Mouse (Mus musculus): ENCODE measurements around the gene Efna2. TPM values are rescaled to one million over a fixed set of nuclear protein-coding genes. Genes with fewer than 3 reads are reported as not detected.

Gene Efna2
- total RNA-seq, 2 experiments from 2014 or later = 8.9 to 9.0 TPM

DNA sequence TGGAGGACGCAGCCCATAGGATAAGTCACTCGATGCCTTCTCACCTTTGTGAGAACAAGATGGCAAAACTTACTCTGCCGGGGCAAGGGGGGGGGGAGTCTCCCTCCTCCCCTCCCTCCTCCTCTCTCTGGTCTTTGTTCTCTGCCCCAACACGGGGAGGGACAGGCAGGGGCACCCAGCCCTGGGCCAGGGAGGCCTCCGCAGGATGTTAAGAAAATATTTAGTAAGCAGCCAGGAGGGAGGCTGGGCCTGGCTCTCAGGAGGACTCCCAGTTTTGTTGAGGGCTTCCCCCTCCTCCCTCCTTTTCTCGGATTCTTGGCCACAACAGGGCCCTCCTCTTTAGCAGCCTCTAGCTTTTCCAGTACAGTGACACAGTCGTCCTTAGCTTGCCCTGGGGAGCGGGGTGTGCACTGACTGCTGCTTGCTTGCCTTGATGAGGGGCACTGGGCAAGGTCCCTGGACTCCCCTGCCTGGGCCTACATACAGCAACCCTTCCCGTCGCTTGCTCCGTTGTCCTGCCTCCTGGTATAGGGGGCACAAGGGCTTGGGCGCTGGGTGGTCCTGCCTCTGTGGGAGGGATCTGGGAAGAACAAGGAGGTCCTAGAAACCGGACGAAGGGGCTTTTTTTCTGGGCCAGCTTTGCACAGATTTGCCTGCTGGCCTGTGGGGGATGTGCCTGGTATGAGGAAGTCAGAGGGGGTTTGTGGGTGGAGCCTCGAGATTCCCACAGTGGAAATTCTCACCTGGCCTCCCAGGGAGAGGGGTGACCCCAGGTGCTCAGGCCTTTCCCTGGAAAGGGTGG is 27.0 kb upstream of the Efna2 start:
- DNase-seq (ENCODE audit: low spot score in 2 of 2) = peak; percentile 33 to 45
- intact Hi-C loops (cut with DNase I) = no loop called here

- intact Hi-C loops (cut with DNase I) = no loop called here
- peak; percentile 18 to 20 for DNase-seq (ENCODE audit: low spot score in 2 of 2)
Observed at GRCm38 (mm10) chr10:80152873-80153260, 26.4 kb upstream of the Efna2 start.

GRCm38 (mm10) chr10:80153713-80154112 is 25.6 kb upstream of the Efna2 start:
- DNase-seq (ENCODE audit: low spot score in 2 of 2) = no peak
- intact Hi-C loops (cut with DNase I) = no loop called here

GRCm38 (mm10) chr10:80154384-80154783 is 24.9 kb upstream of the Efna2 start:
- DNase-seq (ENCODE audit: low spot score in 2 of 2) = no peak
- intact Hi-C loops (cut with DNase I) = no loop called here

DNA sequence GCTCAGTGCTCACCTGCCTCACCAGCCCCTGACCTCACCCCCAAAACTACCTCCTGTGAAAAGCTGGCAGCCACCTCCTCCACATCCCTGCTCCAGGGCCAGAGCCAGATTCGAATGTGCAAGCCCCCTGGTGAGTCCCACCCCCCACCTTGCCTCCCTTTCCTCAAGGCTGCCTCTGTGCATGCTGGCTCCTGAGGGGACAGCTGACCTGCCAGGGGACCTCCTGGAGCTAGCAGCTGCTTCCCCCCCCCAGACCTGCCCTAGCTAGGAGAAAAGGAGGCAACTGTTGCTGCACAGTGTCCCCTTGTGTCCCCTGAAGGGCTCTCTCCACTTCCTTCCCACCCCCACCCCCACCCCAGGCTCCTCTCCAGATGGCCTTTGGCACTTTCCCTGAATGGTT is 24.0 kb upstream of the Efna2 start:
- no peak for DNase-seq (ENCODE audit: low spot score in 2 of 2)
- intact Hi-C loops (cut with DNase I) = no loop called here

GRCm38 (mm10) chr10:80156002-80156751 is 23.1 kb upstream of the Efna2 start:
- peak; percentile 25 to 45 for DNase-seq (ENCODE audit: low spot score in 2 of 2)
- intact Hi-C loops (cut with DNase I) = no loop called here

- peak; percentile 34 to 39 for DNase-seq (ENCODE audit: low spot score in 2 of 2)
- intact Hi-C loops (cut with DNase I) = loop anchor here (1.0 kb wide), 1 partner anchor 7 kb away; no protein-coding TSS in a partner anchor
Observed at GRCm38 (mm10) chr10:80156752-80157053, 22.6 kb upstream of the Efna2 start.

- peak; percentile 47 to 58 for DNase-seq (ENCODE audit: low spot score in 2 of 2)
- intact Hi-C loops (cut with DNase I) = loop anchor here (1.0 kb wide), 1 partner anchor 8 kb away; no protein-coding TSS in a partner anchor
Observed at GRCm38 (mm10) chr10:80157141-80157929, 21.9 kb upstream of the Efna2 start.

DNA sequence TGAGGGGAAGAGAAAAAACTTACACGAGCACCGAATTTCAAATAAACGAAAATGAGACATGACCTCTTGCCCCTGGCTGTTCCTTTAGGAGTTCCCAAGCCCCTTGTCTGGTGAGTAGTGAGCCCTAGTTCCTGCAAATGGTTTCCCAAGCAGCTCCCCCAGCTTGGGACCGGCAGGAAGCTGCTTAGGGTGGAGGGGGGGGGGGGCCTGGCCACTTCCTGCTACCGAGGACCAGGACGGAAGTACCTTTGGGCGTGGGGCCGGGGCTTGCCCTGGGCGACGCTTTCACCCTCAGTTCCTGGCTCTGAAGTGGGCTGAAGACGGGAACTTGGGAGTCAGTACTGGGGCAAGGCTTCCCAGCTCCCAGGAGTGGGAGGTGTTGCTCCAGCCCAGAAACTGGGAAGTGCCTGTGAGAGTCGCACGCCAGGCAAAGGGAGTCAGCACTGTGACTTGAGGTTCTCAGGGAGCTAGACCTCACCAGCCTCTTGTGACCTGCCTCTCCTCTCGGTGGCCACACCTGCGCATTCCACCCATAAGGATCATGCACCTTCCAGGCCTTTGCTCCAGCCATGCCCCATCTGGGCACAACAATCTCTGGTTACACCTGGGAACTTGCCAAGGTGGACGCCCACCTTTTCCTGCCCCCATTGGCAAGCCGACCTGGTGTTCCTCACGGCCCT is 20.8 kb upstream of the Efna2 start:
- intact Hi-C loops (cut with DNase I) = no loop called here

GRCm38 (mm10) chr10:80159021-80159560 is 20.2 kb upstream of the Efna2 start:
- intact Hi-C loops (cut with DNase I) = no loop called here
- peak in 1 of 2 experiments; percentile 37 for DNase-seq (ENCODE audit: low spot score in 2 of 2)

More for the DNA sequence above, 20.8 kb upstream of the Efna2 start:
- DNase-seq (ENCODE audit: low spot score in 2 of 2) = peak; percentile 58 to 59

DNA sequence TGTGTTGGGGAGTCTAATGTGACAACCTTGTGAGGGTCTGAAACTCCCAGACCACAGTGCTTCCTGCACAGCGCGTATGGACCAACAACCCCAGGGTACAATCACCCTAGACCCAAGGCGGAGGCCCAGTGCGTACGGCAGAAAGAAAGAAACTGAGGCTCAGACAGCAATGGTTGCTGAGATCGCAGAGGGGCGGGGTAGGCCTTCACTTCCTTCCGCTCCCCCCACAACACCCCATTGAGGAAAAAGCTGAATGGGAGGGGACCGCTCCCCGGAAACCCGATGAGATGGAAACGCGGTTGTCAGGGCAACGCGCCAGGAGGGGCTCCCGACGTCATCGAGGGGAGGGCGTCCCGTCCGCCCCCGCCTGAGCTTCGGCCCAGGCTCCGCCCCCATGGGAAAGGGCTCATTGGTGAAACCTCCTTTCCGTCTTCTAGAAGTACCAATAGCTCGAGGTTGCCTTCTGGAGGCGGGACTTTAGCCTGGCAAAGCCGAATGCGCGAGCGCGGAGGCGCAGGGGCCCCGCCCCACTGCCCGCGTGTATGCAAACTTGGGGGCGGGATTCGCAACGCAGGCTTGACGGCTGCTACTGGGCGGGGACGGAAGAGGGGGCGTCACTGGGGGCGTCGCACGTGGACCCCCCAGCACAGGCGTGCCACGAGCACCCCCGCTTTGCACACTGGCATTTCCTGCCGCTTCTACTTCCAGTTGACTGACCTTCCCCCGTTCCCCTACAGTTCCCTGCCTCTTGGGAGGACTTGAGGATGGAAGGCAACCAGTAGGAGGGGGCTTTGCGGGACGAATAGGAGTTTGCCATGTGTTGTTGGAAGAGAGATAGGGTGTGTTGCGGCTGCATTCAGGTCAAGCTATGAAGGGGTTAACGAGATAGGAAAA is 19.5 kb upstream of the Efna2 start:
- peak; percentile 98 to 99 for DNase-seq (ENCODE audit: low spot score in 2 of 2)
- intact Hi-C loops (cut with DNase I) = no loop called here

DNA sequence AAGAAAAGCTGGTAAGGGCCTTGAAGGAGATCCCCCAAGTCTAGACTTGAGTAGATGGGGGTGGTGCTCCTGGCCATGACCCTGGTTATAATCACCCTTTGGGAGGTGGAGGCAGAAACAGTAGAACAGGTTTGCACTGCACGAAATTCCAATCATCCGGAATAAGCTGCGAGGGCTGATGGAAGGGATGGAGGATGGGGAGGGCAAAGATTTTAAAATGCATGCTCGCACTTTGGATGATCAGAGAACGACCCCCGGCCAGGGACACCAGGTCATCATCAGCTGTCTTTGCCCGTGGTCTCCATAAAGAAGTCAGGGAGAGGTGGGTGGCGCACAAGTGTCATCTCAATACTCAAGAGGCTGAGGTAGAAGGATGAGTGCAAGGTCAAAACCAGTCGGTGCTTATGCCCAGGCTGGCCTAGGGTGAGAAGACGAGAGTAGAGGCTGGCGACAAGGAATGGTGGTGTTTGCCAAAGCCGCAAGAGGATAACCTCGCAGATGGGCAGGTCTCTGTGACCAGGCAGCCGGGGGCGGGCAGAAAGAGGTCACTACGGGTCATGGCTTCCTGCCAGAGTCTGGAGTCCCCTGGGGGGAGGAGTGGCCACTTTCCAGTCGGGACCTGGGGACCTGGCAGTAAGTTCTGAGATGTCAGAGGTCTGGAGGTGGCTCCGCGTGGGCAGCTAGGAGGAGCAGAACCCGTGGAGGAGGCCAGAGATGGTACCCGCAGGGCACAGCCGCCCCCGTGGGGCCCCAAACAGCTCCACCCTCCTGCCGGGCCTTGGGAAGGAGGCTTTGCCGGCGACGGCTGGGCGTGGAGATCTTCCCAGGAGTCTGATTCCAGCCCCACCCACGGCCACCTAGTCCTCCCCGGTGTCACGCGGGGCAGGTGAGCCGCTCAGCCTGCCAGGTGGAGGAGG is 18.6 kb upstream of the Efna2 start:
- DNase-seq (ENCODE audit: low spot score in 2 of 2) = peak in 1 of 2 experiments; percentile 50
- intact Hi-C loops (cut with DNase I) = no loop called here

GRCm38 (mm10) chr10:80161522-80162242 is 17.6 kb upstream of the Efna2 start:
- no peak for DNase-seq (ENCODE audit: low spot score in 2 of 2)

DNA sequence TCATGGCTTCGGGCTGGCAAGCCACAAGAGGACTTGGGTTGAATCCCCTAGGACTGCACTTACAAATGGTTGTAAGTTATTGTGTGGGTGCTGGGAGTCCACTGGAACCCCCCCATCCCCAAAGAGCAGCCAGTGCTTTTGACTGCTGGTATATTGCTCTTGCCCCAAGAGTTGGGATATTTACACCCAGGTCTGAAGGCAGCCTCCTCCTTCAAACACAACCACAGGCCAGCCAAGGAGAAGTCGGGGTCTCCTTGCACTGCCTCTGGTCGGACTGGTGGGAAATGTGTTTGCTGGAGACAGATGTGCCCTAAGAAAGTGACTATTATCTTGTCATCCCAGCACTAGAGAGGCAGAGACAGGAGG is 17.1 kb upstream of the Efna2 start:
- no peak for DNase-seq (ENCODE audit: low spot score in 2 of 2)
- intact Hi-C loops (cut with DNase I) = no loop called here

More at GRCm38 (mm10) chr10:80161522-80162242, 17.6 kb upstream of the Efna2 start:
- intact Hi-C loops (cut with DNase I) = no loop called here

- intact Hi-C loops (cut with DNase I) = no loop called here
Observed at GRCm38 (mm10) chr10:80162716-80163299, 16.5 kb upstream of the Efna2 start.

GRCm38 (mm10) chr10:80163721-80164120 is 15.6 kb upstream of the Efna2 start:
- intact Hi-C loops (cut with DNase I) = no loop called here
- peak; percentile 36 to 55 for DNase-seq (ENCODE audit: low spot score in 2 of 2)

More at GRCm38 (mm10) chr10:80162716-80163299, 16.5 kb upstream of the Efna2 start:
- DNase-seq (ENCODE audit: low spot score in 2 of 2) = no peak
